Mouse (Mus musculus): ENCODE data around the gene Spint2. TPM values are rescaled to one million over a fixed set of nuclear protein-coding genes. Genes with fewer than 3 reads are reported as not detected.

Spint2 gene
- polyA plus RNA-seq, 1 experiment from 2014 or later, result 309 TPM

GRCm38 (mm10) chr7:29293131-29294065 lies 11.7 kb upstream of the Spint2 start:
- WGBS, result 30% methylated on average over 19 of the region's 19 CpGs
- H3K4me2 ChIP-seq (ENCODE audit: low read depth, low read length), result 0 out of 2 replicates have a peak overlapping the region, but pooled peaks have one; percentile 82
- peak overlapping the region; percentile 4 for H3K9ac ChIP-seq (ENCODE audit: low read length)
- no peaks in the 10 kb centered on the region for H3K9me3 ChIP-seq (ENCODE audit: control insufficient read depth, low read length)
- ATAC-seq (ENCODE audit: low read depth), result peak; percentile 50
- peak overlapping the region; percentile 85 for H3K27ac ChIP-seq (ENCODE audit: low read length)
- H3K4me1 ChIP-seq (replicated peaks; ENCODE audit: control insufficient read depth, insufficient read depth, low read length), result peaks cover 23% of the 10 kb centered on the region
- H3K36me3 ChIP-seq (ENCODE audit: control insufficient read depth, insufficient read depth, low read length), result no peaks in the 10 kb centered on the region; the same call in 1 of the 2 replicates
- no peaks in the 10 kb centered on the region for H3K27me3 ChIP-seq (ENCODE audit: control insufficient read depth, insufficient read depth, low read depth, low read length)
- H3K4me3 ChIP-seq (ENCODE audit: low read length), result no peak overlapping the region

- H3K4me3 ChIP-seq (ENCODE audit: low read length), result peak overlapping the region; percentile 18; the same call in 1 of the 2 replicates
- WGBS, result 11% methylated on average over 8 of the region's 8 CpGs
Observed at GRCm38 (mm10) chr7:29292458-29293098, 10.9 kb upstream of the Spint2 start.

GRCm38 (mm10) chr7:29291616-29292457 lies 10.1 kb upstream of the Spint2 start:
- Histone ChIP-seq H3K4me1 (replicated peaks; ENCODE audit: control insufficient read depth, insufficient read depth, low read length) (peaks cover 25% of the 10 kb centered on the region), H3K9ac (ENCODE audit: low read length) (peak overlapping the region; percentile 55), H3K36me3 (ENCODE audit: control insufficient read depth, insufficient read depth, low read length) (no peaks in the 10 kb centered on the region; the same call in 1 of the 2 replicates), H3K27me3 (ENCODE audit: control insufficient read depth, insufficient read depth, low read depth, low read length) (no peaks in the 10 kb centered on the region), H3K4me3 (ENCODE audit: low read length) (peak overlapping the region; percentile 69), H3K9me3 (ENCODE audit: control insufficient read depth, low read length) (no peaks in the 10 kb centered on the region), H3K4me2 (ENCODE audit: low read depth, low read length) (peak overlapping the region; percentile 82), H3K27ac (ENCODE audit: low read length) (peak overlapping the region; percentile 98)
- WGBS, result 17% methylated on average over 6 of the region's 7 CpGs
- ATAC-seq (ENCODE audit: low read depth), result no peak

More at GRCm38 (mm10) chr7:29292458-29293098, 10.9 kb upstream of the Spint2 start:
- Histone ChIP-seq H3K9ac (ENCODE audit: low read length) (peak overlapping the region; percentile 46), H3K9me3 (ENCODE audit: control insufficient read depth, low read length) (no peaks in the 10 kb centered on the region), H3K27me3 (ENCODE audit: control insufficient read depth, insufficient read depth, low read depth, low read length) (no peaks in the 10 kb centered on the region), H3K4me2 (ENCODE audit: low read depth, low read length) (peak overlapping the region; percentile 82), H3K36me3 (ENCODE audit: control insufficient read depth, insufficient read depth, low read length) (no peaks in the 10 kb centered on the region; the same call in 1 of the 2 replicates), H3K4me1 (replicated peaks; ENCODE audit: control insufficient read depth, insufficient read depth, low read length) (peaks cover 23% of the 10 kb centered on the region), H3K27ac (ENCODE audit: low read length) (peak overlapping the region; percentile 85)
- no peak for ATAC-seq (ENCODE audit: low read depth)

GRCm38 (mm10) chr7:29290691-29291485 lies 9.2 kb upstream of the Spint2 start:
- H3K27ac ChIP-seq (ENCODE audit: low read length), result peak overlapping the region; percentile 98
- peak overlapping the region; percentile 69 for H3K4me3 ChIP-seq (ENCODE audit: low read length)
- H3K9ac ChIP-seq (ENCODE audit: low read length), result peak overlapping the region; percentile 55
- no peaks in the 10 kb centered on the region for H3K9me3 ChIP-seq (ENCODE audit: control insufficient read depth, low read length)
- 0 out of 2 replicates have a peak, but pooled peaks have one; percentile 2 for ATAC-seq (ENCODE audit: low read depth)
- no peaks in the 10 kb centered on the region for H3K27me3 ChIP-seq (ENCODE audit: control insufficient read depth, insufficient read depth, low read depth, low read length)
- peak overlapping the region; percentile 82 for H3K4me2 ChIP-seq (ENCODE audit: low read depth, low read length)
- H3K4me1 ChIP-seq (replicated peaks; ENCODE audit: control insufficient read depth, insufficient read depth, low read length), result peaks cover 25% of the 10 kb centered on the region
- no peaks in the 10 kb centered on the region; the same call in 1 of the 2 replicates for H3K36me3 ChIP-seq (ENCODE audit: control insufficient read depth, insufficient read depth, low read length)
- WGBS, result 34% methylated on average over 11 of the region's 11 CpGs

GRCm38 (mm10) chr7:29289856-29290255 lies 8.1 kb upstream of the Spint2 start:
- peak overlapping the region; percentile 98 for H3K27ac ChIP-seq (ENCODE audit: low read length)
- peak overlapping the region; percentile 69 for H3K4me3 ChIP-seq (ENCODE audit: low read length)
- H3K4me2 ChIP-seq (ENCODE audit: low read depth, low read length), result peak overlapping the region; percentile 82
- H3K36me3 ChIP-seq (ENCODE audit: control insufficient read depth, insufficient read depth, low read length), result no peaks in the 10 kb centered on the region; the same call in 1 of the 2 replicates
- H3K27me3 ChIP-seq (ENCODE audit: control insufficient read depth, insufficient read depth, low read depth, low read length), result no peaks in the 10 kb centered on the region
- 63% methylated on average over 6 of the region's 6 CpGs for WGBS
- H3K9me3 ChIP-seq (ENCODE audit: control insufficient read depth, low read length), result no peaks in the 10 kb centered on the region
- H3K9ac ChIP-seq (ENCODE audit: low read length), result peak overlapping the region; percentile 85
- peak; percentile 76 for ATAC-seq (ENCODE audit: low read depth)
- peaks cover 25% of the 10 kb centered on the region for H3K4me1 ChIP-seq (replicated peaks; ENCODE audit: control insufficient read depth, insufficient read depth, low read length)

- Histone ChIP-seq H3K4me1 (replicated peaks; ENCODE audit: control insufficient read depth, insufficient read depth, low read length) (peaks cover 25% of the 10 kb centered on the region), H3K27ac (ENCODE audit: low read length) (peak within 1 kb of the TSS; percentile 98), H3K4me2 (ENCODE audit: low read depth, low read length) (peak within 1 kb of the TSS; percentile 82), H3K9me3 (ENCODE audit: control insufficient read depth, low read length) (no peaks in the 10 kb centered on the region), H3K9ac (ENCODE audit: low read length) (peak within 1 kb of the TSS; percentile 85), H3K36me3 (ENCODE audit: control insufficient read depth, insufficient read depth, low read length) (no peaks in the 10 kb centered on the region; the same call in 1 of the 2 replicates), H3K27me3 (ENCODE audit: control insufficient read depth, insufficient read depth, low read depth, low read length) (no peaks in the 10 kb centered on the region), H3K4me3 (ENCODE audit: low read length) (peak within 1 kb of the TSS; percentile 69)
- ATAC-seq (ENCODE audit: low read depth), result peak; percentile 37
- WGBS, result 1% methylated on average over 59 of the region's 59 CpGs
Observed at GRCm38 (mm10) chr7:29288942-29289638, 7.4 kb upstream of the Spint2 start, which contains the start of gene Ppp1r14a. Gene Ppp1r14a (plus strand): TSS chr7:29289308.

- Histone ChIP-seq H3K27me3 (ENCODE audit: control insufficient read depth, insufficient read depth, low read depth, low read length) (no peaks in the 10 kb centered on the region), H3K36me3 (ENCODE audit: control insufficient read depth, insufficient read depth, low read length) (no peaks in the 10 kb centered on the region; the same call in 1 of the 2 replicates), H3K4me3 (ENCODE audit: low read length) (no peak overlapping the region), H3K9ac (ENCODE audit: low read length) (no peak overlapping the region), H3K9me3 (ENCODE audit: control insufficient read depth, low read length) (no peaks in the 10 kb centered on the region), H3K27ac (ENCODE audit: low read length) (no peak overlapping the region), H3K4me1 (replicated peaks; ENCODE audit: control insufficient read depth, insufficient read depth, low read length) (peaks cover 19% of the 10 kb centered on the region), H3K4me2 (ENCODE audit: low read depth, low read length) (no peak overlapping the region)
- 63% methylated on average over 2 of the region's 2 CpGs for WGBS
- no peak for ATAC-seq (ENCODE audit: low read depth)
Observed at GRCm38 (mm10) chr7:29288079-29288478, 6.4 kb upstream of the Spint2 start.

Data from lung, embryonic 16.5 days (tissue).